Mouse (Mus musculus) thymus, postnatal 36 days (tissue): ENCODE results near the gene Pomgnt1.

Source experiments
- DNase-seq, 2 experiments: peaks; one replicate each; pipeline ENCODE4 v3.0.0; 2022; ENCODE audit warnings: mixed read lengths in 2 of 2

Pomgnt1 gene

DNA sequence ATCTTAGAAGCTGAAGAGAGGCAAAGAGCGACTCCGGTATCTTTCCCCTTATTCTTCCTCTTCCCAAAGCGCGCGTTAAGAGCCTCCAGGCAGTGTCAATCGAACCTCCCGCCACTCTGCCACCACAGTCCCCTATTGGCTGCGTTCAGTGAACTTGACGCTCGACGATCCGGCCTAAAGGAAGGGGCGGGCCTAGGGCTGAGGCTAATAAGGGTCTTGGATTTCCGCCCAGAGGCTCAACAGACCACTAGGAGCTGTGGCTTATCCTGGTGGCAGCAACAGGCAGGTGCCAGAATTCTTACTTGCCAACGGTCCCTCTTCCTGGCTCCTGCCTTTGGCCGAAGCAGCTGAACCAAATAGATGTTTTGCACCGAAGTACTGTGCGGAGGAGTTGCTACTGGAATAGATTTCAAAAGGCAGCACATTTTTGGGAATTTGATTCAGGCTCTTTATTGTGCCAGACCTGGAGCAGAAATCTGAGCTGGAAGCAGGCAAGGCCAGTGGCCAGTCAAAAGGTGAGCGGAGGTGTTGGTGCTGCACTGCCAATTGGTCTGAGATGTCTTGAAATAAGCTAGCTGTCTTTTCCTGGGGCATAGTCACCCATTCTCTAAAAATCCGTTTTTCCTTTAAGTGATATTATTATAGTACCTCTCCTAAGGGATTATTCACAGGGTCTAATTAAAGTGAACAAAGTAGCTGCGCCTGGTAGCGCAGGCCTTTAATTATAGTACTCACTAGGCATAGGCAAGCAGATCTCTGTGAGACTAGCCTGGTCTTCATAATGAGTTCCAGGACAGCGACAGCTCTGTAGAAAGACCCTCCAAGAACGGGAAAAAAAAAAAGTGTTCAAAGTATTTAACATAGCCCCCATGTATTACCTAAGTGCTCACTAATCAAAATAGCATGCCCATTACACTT is at the start of gene Pomgnt1, which contains the start of gene Rad54l:
Gene Pomgnt1, plus strand, starts transcription at position 239 of the 918 bp plus-strand sequence.
Gene Rad54l, minus strand, starts transcription at position 89 of the 918 bp plus-strand sequence.
- DNase-seq, result peak; percentile 71 to 81

DNA sequence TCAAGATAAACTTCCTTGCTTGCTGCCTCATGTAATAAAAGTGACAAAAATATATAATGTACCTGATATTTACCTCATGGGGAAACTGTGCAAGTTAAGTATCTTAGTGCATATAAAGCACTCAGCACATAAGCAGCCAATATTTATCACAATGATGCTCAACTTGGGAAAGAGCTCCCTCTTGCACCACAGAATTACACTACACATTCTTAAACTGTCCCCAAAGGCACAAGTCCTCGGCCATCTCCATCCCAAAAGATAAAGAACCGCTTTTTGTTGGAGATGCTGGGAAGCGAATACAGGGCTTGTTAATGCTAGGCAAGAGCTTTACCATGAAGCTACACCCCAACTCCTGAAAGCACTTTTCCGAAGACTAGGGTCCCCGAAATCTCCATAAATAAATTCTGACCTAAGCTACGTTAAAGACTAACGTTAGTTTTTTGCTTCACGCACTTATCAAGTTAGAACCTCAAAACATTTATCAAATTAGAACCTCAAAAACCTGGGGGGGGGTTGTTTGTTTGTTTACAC is 49.4 kb upstream of the Pomgnt1 start:
- no peak for DNase-seq

DNA sequence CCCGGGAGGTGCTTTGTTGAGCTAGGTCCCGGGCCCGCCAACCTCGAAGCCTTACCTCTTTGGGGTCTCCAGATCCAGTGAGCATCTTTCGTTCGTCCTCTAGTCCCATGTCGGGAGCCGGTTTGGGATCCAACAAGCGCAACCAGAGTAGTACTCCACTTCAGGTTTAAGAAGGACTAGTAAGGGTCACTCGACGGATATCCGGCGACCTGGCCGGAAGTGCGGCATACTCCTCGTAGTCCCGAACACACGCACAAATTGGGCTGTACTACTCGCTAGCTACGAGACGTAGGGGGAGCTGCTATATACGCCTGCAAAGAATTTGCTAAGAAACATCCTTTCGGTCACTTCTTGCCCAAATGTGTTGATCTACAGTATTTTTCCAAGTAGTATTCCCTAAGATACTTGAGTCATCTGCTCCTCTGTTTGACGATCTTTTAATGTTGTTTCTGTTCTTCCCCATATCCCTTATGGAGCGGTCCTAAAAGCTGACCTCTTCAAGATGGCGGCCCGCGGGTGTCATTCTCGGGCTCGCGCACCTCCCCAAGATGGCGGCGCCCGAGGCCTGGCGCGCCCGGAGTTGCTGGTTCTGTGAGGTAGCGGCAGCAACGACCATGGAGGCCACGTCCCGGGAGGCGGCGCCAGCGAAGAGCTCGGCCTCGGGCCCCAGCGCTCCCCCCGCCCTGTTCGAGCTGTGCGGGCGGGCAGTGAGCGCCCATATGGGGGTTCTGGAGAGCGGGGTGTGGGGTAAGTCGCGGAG is 48.6 kb upstream of the Pomgnt1 start, which contains the start of the genes Uqcrh and Lrrc41:
Gene Uqcrh, minus strand, starts transcription at position 211 of the 760 bp plus-strand sequence.
Gene Lrrc41, plus strand, starts transcription at position 409 of the 760 bp plus-strand sequence.
- peak; percentile 92 to 93 for DNase-seq

DNA sequence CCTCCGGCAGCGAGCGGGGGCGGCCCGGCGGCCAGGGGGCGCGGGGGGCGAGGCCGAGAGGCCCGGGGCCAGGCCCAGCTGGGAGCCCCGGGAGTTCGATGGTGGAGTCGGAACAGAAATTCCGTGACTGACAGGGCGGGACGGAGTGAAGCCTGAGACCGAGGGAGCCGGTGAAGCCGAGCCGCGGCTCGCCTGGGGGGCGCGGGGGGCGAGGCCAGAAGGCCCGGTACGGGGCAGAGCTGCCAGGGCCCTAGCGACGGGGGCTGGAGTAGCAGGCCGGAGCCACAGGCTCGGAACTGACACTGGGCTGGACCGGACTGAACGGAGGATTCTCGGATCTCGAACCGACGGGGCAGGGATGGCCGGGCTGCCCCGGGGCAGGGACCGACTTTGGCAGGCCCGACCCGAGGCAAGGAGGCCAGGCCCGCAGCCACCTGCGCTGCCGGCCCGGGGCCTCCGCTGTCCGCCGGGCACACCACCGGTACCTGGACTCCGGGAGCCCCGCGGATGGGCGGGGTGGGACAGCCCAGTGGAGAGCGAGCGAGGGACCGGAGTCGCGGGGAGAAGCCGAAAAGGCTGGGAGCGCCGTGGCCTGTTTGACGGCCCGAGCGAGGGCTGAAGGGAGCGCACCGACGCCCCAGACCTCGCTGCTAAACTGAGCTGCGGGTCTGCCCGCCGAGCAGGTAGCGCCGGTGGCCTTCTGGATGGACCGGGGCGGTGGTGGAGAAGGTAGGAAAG is 47.8 kb upstream of the Pomgnt1 start:
- DNase-seq, result peak; percentile 74 to 76

DNA sequence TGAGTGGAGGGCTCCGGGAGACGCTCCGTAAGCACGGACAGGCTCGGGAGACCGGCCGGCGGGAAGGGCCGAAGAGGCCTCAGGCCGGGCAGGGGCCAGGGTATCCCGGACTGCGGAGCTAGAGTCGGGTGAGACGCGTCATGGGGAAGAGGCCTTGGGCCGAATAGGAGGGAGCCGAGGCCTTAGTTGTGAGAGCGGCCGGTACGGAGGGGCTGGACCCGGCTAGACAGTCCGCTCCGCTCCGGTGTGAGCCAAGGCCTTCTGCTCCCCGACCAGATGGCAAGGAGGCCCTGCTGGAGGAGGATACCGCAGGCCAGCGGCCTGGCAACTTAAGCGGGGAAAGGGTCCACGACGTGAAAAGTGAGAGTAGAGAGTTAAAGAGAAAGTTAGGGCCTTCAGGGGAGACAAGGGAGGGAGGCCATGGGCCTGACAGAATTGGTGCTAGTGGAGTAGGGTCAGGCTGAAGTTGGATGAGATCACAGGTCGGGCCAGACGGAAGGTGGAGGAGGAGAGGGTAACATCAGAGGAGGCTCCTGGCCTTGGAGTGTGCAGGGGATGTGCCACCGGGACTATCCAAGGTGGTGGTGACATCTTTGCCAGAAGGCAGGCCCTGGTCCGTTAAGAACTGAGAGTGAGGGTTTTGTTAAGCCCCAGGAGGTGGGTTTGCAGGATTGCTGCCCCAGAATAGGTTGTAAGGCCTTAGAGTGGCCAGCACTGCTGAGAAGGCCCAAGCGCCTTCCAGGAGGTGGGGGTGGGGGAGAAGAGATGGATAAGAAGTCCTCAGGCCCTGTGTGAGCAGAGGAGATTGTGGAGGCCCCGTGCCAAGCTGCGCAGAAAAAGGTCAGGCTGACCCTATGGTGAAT is 47.0 kb upstream of the Pomgnt1 start:
- peak in 1 of 2 experiments; percentile 16 for DNase-seq

DNA sequence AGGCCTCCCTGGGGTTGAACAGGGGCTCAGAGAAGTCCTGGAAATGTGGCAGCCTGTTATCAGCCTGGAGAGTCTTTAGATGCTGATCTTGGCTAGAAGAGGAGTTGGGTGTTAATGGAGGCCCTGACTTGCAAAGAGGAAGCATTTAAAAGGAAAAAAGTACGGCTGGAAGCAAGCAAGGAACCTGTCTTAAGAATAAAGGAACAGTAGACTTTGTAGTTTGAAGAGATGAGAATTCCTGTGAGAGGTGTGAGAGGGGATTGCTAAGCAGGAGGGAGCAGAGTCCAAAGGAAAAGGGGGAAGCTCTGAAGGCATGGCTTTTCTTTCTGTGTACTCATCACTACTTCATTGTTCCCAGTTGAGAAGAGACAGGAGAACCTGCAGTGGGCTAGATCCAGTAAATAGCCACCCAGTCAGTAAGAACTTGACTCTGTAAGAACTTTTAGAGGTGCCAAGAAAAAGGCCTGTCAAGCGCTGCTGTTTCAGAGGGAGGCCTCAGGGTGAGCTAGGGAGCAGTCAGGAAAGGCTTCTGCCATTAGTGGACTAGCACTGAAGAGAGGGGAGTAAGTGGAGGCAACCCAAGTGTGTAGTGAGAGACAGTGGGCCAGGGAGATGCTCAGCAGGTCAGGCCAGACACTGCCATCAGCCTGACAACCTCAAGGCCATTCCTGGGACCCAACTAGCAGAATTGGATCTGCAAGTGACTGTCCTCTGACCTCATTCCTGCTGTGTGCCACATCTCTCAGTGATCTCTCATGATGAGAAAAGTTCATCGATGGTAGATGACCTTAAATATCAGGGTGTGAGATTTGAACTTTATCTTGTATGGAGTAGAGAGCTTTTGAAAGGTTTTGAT is 46.2 kb upstream of the Pomgnt1 start:
- DNase-seq, result no peak

DNA sequence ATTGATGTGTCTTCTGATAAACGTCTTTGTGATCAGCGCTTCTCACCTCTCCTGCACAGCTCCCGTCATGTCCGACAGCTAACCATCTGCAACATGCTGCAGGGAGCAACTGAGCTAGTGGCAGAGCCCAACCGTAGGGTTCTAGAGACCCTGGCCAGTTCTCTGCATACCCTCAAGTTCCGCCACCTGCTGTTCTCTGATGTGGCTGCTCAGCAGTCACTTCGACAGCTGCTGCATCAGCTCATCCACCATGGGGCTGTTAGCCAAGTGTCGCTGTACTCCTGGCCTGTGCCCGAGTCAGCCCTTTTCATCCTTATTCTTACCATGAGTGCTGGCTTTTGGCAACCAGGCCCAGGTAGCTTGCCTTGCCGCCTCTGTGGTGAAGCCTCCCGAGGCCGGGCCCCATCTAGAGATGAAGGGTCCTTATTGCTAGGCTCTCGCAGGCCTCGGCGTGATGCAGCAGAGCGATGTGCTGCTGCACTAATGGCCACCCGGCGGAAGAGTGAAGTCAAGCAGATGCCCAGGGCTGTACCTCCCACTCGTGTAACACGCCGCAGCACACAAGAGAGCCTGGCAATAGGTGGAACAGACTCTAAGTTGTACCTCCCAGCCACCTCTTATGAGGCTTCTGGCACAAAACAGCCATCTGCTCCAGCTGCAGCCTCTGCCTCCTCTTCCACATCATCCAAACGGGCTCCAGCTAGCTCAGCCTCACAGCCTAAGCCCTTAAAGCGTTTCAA is 35.0 kb upstream of the Pomgnt1 start:
- peak in 1 of 2 experiments; percentile 23 for DNase-seq

DNA sequence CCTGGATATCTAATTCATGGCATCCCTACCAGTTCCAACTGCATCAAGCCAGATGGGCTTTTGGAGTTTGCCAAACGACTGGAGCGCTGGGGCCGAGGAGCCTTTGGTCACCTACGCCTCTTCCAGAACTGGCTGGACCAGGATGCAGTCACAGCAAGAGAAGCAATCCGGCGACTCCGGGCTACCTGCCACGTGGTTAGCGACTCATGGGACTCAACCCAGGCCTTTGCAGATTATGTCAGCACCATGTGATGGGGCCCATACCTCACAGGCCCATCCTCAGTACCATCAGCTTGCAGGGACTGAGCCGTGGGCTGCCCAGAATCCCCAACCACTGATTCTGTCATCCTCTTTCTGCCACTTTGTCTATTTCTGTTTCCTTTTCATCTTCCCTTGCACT is 27.3 kb upstream of the Pomgnt1 start:
- no peak for DNase-seq

DNA sequence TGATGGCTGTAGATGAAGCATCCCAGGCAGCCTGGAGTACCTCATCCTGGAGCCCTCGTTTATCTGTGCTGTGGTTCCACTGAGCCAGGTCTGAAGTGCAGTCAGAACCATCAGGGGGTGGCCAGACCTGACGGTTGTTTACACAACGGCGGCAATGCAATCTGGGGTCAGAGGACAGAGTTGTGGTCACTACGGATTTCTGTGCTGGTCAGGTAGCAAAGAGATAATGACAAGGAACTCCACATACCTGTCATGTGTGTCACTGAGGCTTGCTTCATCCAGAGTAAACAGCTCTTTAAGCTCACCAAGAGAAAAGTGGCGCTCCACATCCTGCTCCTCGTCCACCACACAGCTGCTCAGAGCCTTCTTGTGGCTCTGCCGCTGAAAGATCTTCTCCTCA is 26.4 kb upstream of the Pomgnt1 start:
- DNase-seq, result no peak

DNA sequence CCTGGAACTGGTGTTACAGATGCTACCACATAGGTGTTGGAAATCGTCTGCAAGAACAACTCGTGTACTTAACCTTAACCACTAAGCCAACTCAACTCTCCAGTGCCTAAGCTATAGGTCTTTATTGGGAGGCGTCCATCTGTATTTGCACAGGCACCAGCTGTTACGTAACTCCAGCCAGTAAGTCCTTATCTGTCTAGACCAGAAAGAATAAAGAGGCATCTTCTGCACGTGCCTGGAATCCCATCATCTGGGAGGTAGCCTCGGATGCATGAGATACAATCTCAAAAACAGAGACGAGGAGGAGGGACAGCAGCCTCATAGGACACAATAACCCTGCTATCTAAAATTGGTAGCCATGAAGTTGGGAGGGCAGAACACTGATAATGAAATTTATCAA is 22.7 kb upstream of the Pomgnt1 start:
- no peak for DNase-seq

DNA sequence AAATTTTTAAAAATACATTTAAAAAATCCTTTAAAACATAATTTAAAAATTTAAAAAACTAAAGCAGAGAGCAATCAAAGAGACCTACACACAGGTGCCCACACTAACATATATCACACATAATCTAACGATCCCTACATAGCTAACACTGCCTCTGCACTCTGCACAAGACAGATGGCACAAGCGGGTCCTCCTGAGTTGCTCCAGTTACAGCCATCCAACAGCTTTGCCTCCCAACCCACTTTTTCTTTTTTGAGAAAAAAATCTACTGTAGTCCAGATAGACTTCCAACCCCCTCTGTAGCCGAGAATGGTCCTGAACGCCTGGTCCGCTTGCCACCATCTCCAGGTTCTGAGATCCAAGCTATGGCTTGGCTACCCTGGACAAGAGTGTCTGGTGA is 18.4 kb upstream of the Pomgnt1 start:
- no peak for DNase-seq

DNA sequence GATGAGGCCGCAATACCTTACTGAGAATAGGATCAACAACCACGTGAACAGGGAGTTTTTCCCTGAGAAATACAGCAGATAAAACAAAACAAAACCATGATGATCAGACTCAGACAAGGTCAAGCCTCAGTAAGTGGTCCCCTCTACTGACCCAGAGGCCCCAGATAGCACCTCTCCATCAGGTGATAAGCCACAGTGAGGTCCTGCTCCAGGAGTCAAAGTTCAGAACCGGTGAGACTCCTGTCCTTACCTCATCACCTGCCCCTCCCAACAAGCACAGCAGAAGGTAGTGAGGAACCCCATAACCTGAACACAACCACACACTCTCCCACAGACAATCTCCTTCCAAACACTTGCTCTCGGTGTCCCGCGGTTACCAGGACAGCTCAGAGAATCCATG is 12.9 kb upstream of the Pomgnt1 start:
- DNase-seq, result no peak

DNA sequence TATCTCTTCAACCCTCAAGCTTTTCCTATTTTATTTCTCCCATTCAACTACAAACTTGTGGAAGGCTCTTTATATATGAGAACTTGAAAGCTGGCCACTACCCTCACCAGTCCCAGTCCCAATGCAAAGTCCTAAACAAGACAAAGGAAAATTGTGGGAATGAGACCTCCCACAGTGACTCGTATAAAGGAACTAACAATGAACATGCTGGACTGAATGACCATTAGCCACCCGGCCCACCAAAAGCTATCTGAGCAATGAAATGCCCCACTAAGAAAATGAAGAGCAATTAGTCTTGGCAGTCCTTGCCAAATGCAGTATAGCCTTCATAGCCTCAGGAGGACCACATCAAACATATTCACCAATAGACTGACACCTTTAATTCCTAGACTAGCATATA is 12.2 kb upstream of the Pomgnt1 start:
- no peak for DNase-seq

DNA sequence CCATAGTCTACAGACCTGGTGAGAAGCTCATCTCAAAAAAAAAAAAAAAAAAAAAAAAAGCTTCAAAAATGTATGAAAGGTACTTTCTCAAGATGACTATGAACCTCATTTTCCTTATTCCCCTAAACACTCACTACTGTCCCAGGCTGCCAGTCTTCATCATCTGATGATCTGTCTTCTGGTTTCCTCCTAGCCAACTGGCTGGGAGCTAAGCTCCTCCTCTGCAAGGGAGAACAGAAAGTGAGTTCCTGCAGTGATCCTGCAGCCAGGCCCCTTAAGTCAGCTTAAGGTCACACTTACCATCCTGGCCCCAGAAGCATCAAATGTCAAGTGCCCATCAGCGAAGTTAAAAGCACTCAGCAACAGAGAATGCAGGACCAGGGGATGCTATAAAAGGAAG is 878 bp upstream of the Pomgnt1 start:
- DNase-seq, result no peak

DNA sequence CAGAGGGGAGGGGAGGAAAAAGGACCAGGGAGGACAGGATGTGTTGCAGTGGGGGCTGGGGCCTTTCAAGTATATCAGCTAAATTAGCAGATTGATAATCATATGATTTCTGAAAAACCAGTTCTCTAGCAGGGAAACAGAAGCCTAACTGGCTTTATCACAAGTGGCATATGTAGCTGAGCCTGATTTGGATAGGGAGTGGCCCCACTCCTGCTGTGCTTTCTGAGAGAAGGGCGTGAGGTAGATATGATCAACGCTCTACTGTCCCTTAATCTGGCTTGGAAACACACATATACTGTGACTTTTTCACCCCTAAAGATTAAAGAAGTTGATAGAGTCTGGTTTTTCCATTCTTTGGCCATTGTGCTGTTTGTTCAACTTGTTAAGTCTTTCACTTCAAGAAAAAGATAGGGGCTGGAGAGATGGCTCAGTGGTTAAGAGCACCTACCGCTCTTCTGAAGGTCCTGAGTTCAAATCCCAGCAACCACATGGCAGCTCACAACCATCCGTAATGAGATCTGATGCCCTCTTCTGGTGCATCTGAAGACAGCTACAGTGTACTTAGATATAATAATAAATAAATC is 2.3 kb downstream of the Pomgnt1 start:
- DNase-seq, result no peak

DNA sequence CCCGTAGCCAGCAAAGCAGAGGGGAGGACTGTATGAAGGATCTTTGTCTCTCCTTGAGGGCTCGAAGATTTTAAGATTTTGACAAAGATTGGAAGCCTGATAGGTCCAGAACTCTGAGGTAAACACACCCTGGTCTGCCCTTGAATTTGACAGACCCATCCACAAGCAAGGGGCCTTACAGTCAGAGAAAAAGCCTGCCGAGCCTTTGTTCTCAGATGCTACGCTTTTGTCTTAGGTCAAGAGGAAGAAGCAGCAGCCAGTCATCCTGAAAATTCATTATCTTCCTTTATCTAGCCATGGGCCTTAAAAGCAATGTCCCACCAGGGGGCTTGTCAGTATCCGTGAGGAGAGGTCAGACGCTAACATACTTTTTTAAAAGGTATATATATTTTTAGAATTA is 4.3 kb downstream of the Pomgnt1 start:
- DNase-seq, result no peak

DNA sequence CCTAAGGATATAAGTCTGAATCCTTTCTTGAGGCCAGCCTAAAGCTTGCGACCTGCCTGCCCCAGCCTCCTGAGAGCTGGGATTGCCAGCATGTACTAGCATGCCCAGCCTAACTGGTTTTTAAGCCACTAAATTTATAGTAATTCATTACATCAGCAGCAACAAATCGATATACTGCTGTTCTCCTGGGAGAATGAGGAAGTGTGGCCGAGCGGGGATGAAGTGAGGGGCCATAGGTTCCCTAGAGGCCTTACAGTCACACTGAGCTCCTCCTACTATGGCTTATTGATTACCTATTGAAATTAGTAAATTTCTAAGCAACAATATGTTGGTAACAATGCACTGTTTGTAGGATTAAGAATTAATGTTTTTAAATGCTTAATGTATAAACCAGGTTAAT is 9.5 kb downstream of the Pomgnt1 start:
- DNase-seq, result no peak

DNA sequence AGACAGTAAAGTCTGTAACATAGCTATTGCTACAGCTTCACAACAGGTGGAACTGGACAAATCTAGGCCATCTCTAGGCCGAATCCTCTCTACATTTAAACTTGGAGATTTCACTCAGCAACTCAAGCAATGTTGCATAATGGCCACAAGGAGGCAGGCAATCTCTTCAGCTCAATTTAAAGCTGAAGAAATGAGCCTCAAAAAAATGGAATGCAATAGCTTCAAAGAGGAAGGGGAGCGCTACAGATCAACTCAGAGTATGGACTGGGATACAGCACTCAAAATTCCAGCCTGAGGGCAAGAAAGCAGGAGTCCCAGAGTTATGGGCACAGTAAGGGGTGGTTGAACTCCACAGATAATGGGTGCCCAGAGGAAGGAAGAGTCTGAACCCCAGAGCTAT is 11.3 kb downstream of the Pomgnt1 start:
- DNase-seq, result no peak

DNA sequence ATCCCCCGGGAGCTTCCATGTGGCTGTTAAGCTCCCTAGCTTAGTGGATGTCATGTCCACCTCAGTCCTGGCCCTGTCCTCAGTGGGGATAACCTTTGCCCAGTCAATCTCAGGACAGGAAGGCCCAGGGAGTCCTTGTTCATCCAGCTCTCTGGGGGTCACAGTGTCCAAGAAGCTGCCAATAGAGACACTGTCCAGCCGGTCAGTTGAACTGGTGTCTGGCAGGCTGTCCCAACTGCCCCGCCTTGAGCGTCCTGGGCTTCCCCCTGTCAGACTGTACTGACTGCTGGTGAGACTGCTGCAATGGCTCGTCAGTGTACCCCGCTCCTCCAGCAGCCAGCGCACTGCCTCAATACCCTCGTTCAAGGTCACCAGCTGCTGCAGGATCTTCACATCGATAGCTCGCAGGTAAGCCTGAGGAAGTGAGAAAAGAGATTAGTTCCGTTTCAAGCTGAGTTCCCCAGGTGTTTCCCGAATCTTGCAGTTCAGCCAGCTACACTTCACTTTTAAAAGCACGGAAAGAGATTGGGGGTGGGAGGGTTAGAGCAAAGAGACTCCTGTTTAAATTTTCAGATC is 13.9 kb downstream of the Pomgnt1 start:
- no peak for DNase-seq
